Mouse (Mus musculus) liver, adult 2 months (tissue): ENCODE measurements around the gene Il2ra.
A peak's percentile ranks its signal among the peaks of the same experiment; 100 is the strongest.

ENCODE experiments used
- CTCF ChIP-seq: fragments of 200-500 bp; IDR thresholded peaks from 2 replicates; pipeline ENCODE4 v1.5.1; 2011; ENCODE audit warnings: low read depth, low read length, control low read depth
- POLR2A ChIP-seq: fragments of 200-500 bp; IDR thresholded peaks from 2 replicates; pipeline ENCODE4 v1.6.1; 2011; ENCODE audit warnings: low read length, control low read depth; ENCODE audit not compliant: insufficient read depth; ENCODE audit errors: extremely low read depth

DNA sequence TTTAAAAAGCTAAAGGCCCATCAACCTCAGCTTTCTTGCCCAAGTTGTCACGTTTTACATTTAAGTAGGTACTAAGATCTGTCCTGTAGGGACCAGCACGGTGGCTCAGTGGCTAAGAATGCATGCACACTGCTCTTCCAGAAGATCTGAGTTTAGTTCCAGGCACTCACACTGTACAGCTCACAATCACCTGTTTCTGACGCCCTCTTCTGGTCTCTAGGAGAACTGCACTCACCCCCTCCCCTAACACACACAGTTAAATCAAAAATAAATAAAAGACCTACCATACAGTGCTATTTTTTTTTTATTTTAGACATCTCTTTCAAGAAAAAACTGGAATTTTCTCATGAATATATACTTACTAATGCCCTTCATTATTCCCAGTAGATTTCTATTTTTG, 29.5 kb downstream of the Il2ra start:
- TF ChIP-seq POLR2A (no peak), CTCF (peak; percentile 45)
